Mouse (Mus musculus) stomach, embryonic 16.5 days (tissue): ENCODE measurements around the gene Lima1. TPM values are rescaled to one million over a fixed set of nuclear protein-coding genes. Genes with fewer than 3 reads are reported as not detected.
A peak's percentile ranks its signal among the peaks of the same experiment; 100 is the strongest.
"Not testable (repeated sequence)": the region's sequence is repeated elsewhere in the genome, so short reads cannot be mapped to it uniquely, and the experiment has no call there.

Experiments
- ATAC-seq: fragments of 200-750 bp; cut with Nextera tagmentation; 2 replicates; pipeline ENCODE4 v1.8.0; 2017; ENCODE audit warnings: moderate number of reproducible peaks, moderate TSS enrichment; ENCODE audit not compliant: insufficient read depth, low FRiP score
- H3K27ac ChIP-seq: fragments of 300-500 bp; sonication (generic); 2 replicates; pipeline ENCODE4 v1.5.1; 2014; ENCODE audit warnings: low read length
- H3K27me3 ChIP-seq: fragments of 300-500 bp; sonication (generic); 2 replicates; pipeline ENCODE4 v1.6.1; 2014; ENCODE audit warnings: low read length, control low read depth, mixed read lengths; ENCODE audit not compliant: control insufficient read depth, insufficient read depth
- H3K36me3 ChIP-seq: fragments of 300-500 bp; sonication (generic); 2 replicates; pipeline ENCODE4 v1.6.1; 2014; ENCODE audit warnings: low read length; ENCODE audit not compliant: control insufficient read depth, insufficient read depth
- H3K4me1 ChIP-seq: fragments of 300-500 bp; sonication (generic); 2 replicates; pipeline ENCODE4 v1.6.1; 2014; ENCODE audit warnings: low read length, control low read depth, mixed read lengths; ENCODE audit not compliant: control insufficient read depth, insufficient read depth
- H3K4me2 ChIP-seq: fragments of 300-500 bp; sonication (generic); 2 replicates; pipeline ENCODE4 v1.6.1; 2014; ENCODE audit warnings: low read depth, low read length, mixed read lengths
- H3K4me3 ChIP-seq: fragments of 300-500 bp; sonication (generic); replicated peaks from 2 replicates; pipeline ENCODE4 v1.5.1; 2014; ENCODE audit warnings: mild to moderate bottlenecking, low read length
- H3K9ac ChIP-seq: fragments of 300-500 bp; sonication (generic); 2 replicates; pipeline ENCODE4 v1.6.1; 2014; ENCODE audit warnings: low read length
- H3K9me3 ChIP-seq: fragments of 300-500 bp; sonication (generic); replicated peaks from 2 replicates; pipeline ENCODE4 v1.6.1; 2016; ENCODE audit warnings: low read length, control low read depth; ENCODE audit not compliant: control insufficient read depth
- WGBS: fragments of 180-500 bp; shearing (Covaris S2); extraction: QIAGEN DNeasy Blood & Tissue Kit; methylation state at CpG from one replicate; pipeline ENCODE4 v1.1.7; 2014; 5-methylcytosine and 5-hydroxymethylcytosine counted together
- polyA plus RNA-seq: library from polyadenylated mRNA; unstranded; fragments of >200 nt; fragmentation: Nextera tagmentation; extraction: Ambion mirVana; gene quantifications from 2 replicates; pipeline ENCODE4 v1.2.1, GENCODE M21; 2015

Lima1 gene
- polyA plus RNA-seq, 1 experiment from 2014 or later = 89.4 TPM

DNA sequence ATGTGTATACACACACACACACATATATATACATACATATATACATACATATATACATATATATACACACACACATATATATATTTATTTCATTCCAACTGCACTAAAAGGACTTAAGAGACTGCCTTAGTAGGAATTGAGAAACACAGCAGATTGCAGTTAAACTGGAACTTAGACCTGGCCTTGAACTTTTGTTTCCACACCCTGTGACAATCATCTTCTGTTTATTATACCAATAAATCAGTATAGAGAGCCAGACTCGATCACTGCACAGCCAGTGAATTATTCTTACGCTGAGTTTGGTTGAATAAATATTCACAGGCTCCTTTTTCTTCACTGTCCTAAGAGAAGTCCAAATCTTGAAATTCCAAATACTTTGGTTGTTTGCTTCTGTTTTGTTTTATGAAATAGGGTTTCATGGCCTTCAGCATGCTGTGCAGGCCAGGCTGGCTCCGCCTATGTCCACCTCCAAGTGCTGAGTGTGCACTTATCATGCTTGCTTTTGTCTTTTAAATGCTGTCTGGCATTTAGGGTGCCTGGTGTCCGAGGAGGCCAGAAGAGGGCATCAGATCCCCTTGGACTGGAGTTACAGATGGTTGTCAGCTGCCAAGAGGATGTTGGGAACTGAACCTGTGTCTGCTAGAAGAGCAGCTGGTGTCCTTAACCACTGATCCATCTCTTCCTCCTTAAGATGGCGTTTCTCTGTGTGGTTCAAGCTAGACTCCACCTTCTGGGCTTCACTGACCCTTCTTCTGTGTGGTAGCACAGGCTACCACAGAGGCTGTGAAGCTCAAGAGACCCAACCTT, 41.4 kb downstream of the Lima1 start:
- peaks cover 16% of the 10 kb centered on the region for H3K4me1 ChIP-seq
- H3K9me3 ChIP-seq = no peaks in the 10 kb centered on the region
- ATAC-seq = no peak
- no peaks in the 10 kb centered on the region for H3K27me3 ChIP-seq
- no peak overlapping the region for H3K4me3 ChIP-seq
- H3K9ac ChIP-seq = no peak overlapping the region
- H3K36me3 ChIP-seq = no peaks in the 10 kb centered on the region
- H3K27ac ChIP-seq = peak overlapping the region; percentile 34; the same call in 1 of the 2 replicates
- H3K4me2 ChIP-seq = no peak overlapping the region
- 70% methylated on average over 5 of the region's 5 CpGs for WGBS

- Histone ChIP-seq H3K9ac (no peak overlapping the region), H3K36me3 (no peaks in the 10 kb centered on the region), H3K4me3 (no peak overlapping the region), H3K4me2 (no peak overlapping the region), H3K27me3 (no peaks in the 10 kb centered on the region), H3K27ac (no peak overlapping the region), H3K9me3 (no peaks in the 10 kb centered on the region), H3K4me1 (peaks cover 14% of the 10 kb centered on the region)
- 43% methylated on average over 5 of the region's 5 CpGs for WGBS
- no peak for ATAC-seq
Observed at GRCm38 (mm10) chr15:99831535-99831934, 43.7 kb downstream of the Lima1 start.

DNA sequence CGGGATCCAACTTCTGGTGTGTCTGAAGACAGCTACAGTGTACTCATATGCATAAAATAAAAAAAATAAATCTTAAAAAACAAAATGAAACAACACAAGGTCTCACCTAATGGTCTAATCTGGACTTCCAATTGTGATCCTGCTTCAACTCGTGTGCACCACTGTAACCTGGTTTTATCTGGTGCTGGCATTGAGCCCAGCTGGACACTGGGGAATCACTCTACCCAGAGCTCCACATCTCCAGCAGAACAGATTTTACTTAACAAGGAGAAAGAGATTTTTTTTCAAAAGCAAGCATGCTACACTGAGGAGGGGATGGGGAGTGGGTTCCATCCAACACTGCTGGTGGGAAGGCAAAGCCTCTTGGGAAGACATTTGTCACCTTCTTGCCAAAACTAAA, 47.2 kb downstream of the Lima1 start:
- no peaks in the 10 kb centered on the region for H3K36me3 ChIP-seq
- no peak overlapping the region for H3K4me2 ChIP-seq
- H3K4me1 ChIP-seq = peaks cover 3% of the 10 kb centered on the region; the same call in 1 of the 2 replicates
- WGBS = 76% methylated on average over 2 of the region's 2 CpGs
- H3K27ac ChIP-seq = no peak overlapping the region
- no peak for ATAC-seq
- no peak overlapping the region for H3K4me3 ChIP-seq
- no peak overlapping the region for H3K9ac ChIP-seq
- no peaks in the 10 kb centered on the region for H3K9me3 ChIP-seq
- H3K27me3 ChIP-seq = no peaks in the 10 kb centered on the region

GRCm38 (mm10) chr15:99826210-99826888, 48.9 kb downstream of the Lima1 start:
- Histone ChIP-seq H3K9me3 (no peaks in the 10 kb centered on the region), H3K27me3 (no peaks in the 10 kb centered on the region), H3K4me2 (no peak overlapping the region), H3K4me1 (peaks cover 3% of the 10 kb centered on the region; the same call in 1 of the 2 replicates), H3K4me3 (no peak overlapping the region), H3K36me3 (no peaks in the 10 kb centered on the region), H3K9ac (no peak overlapping the region), H3K27ac (no peak overlapping the region)
- no peak for ATAC-seq
- 74% methylated on average over 8 of the region's 8 CpGs for WGBS

GRCm38 (mm10) chr15:99825211-99825610, 50.0 kb downstream of the Lima1 start:
- no peak overlapping the region for H3K9ac ChIP-seq
- H3K9me3 ChIP-seq = no peaks in the 10 kb centered on the region
- peaks cover 5% of the 10 kb centered on the region for H3K4me1 ChIP-seq
- no peak for ATAC-seq
- H3K36me3 ChIP-seq = no peaks in the 10 kb centered on the region
- WGBS = 81% methylated on average over 3 of the region's 3 CpGs
- H3K4me2 ChIP-seq = no peak overlapping the region
- no peak overlapping the region for H3K27ac ChIP-seq
- no peak overlapping the region for H3K4me3 ChIP-seq
- H3K27me3 ChIP-seq = no peaks in the 10 kb centered on the region

- no peaks in the 10 kb centered on the region for H3K36me3 ChIP-seq
- H3K9me3 ChIP-seq = no peaks in the 10 kb centered on the region
- peaks cover 5% of the 10 kb centered on the region for H3K4me1 ChIP-seq
- H3K27ac ChIP-seq = 0 out of 2 replicates have a peak overlapping the region, but pooled peaks have one; percentile 0
- no peaks in the 10 kb centered on the region for H3K27me3 ChIP-seq
- ATAC-seq = no peak
- H3K9ac ChIP-seq = no peak overlapping the region
- H3K4me3 ChIP-seq = no peak overlapping the region
- WGBS = 51% methylated on average over 8 of the region's 8 CpGs
- H3K4me2 ChIP-seq = no peak overlapping the region
Observed at GRCm38 (mm10) chr15:99823322-99823898, 51.8 kb downstream of the Lima1 start.

DNA sequence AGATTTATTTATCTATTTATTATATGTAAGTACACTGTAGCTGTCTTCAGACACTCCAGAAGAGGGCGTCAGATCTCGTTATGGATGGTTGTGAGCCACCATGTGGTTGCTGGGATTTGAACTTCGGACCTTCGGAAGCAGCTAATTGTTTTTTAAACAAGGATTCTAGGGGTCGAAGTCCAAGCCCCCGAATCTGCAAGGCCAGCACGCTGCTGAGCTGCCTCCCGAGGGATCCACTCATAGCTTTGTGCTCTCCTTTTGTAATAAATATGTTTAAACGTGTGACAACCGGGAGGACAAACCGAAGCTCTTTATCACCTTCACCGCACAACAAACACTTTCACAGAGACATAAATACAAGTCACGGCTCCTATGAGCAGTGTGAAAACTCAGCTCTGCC, 52.8 kb downstream of the Lima1 start:
- not testable (repeated sequence) for H3K4me3 ChIP-seq, H3K4me2 ChIP-seq, H3K4me1 ChIP-seq, H3K27me3 ChIP-seq, H3K36me3 ChIP-seq, ATAC-seq, H3K9me3 ChIP-seq, H3K27ac ChIP-seq, H3K9ac ChIP-seq
- WGBS = 80% methylated on average over 13 of the region's 13 CpGs

DNA sequence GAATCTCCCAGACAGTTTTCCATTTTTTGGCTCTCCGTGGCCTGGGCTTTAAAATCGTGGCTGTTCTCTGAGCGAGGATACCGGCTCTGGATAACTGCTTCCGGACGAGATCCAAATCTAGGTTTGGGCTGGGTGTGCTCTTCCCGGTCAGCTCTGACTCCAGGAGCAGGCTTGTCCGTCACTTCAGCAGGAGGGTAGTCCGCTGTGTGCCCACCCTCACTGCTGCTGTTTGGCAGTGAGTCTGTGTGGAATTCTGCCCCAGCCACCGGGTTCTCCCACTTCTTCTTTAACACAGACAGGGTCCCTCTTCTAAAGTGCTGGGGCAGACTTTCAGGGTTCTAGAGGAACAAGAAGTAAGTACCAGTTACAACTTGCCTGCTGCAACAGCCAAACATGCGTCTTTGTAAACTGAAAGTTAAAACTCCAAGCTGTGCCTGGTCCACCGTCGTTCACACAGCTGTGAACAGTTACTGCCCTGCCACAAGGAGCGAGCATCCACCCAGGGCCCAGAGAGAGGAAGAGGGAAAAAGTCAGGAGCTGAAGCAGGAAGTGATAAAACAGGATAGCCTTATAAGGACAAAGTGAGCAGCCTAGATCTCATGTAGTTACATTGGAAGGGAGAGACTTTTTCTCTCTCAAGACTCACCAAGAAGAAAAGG, 55.5 kb downstream of the Lima1 start:
- WGBS = 30% methylated on average over 14 of the region's 14 CpGs

More for the DNA sequence above, 55.5 kb downstream of the Lima1 start:
- Histone ChIP-seq H3K4me3 (peak overlapping the region; percentile 54), H3K4me1 (peaks cover 11% of the 10 kb centered on the region), H3K9ac (peak overlapping the region; percentile 77), H3K27me3 (no peaks in the 10 kb centered on the region), H3K4me2 (peak overlapping the region; percentile 58), H3K36me3 (0 out of 2 replicates have a peak, but pooled peaks cover 15% of the 10 kb centered on the region), H3K9me3 (no peaks in the 10 kb centered on the region), H3K27ac (peak overlapping the region; percentile 96)
- peak; percentile 77 for ATAC-seq
